Mouse (Mus musculus) spleen, adult 2 months (tissue): Measurements from ENCODE around the gene Sept11.

Experiments
- CTCF ChIP-seq: fragments of 200-500 bp; IDR thresholded peaks from 2 replicates; pipeline ENCODE4 v1.5.1; 2011; ENCODE audit warnings: mild to moderate bottlenecking, inconsistent platforms; ENCODE audit not compliant: insufficient read depth, insufficient read length, insufficient replicate concordance; ENCODE audit errors: extremely low read depth
- POLR2A ChIP-seq: fragments of 200-500 bp; IDR thresholded peaks from 2 replicates; pipeline ENCODE4 v1.6.1; 2011; ENCODE audit warnings: low read depth, low read length, inconsistent platforms

DNA sequence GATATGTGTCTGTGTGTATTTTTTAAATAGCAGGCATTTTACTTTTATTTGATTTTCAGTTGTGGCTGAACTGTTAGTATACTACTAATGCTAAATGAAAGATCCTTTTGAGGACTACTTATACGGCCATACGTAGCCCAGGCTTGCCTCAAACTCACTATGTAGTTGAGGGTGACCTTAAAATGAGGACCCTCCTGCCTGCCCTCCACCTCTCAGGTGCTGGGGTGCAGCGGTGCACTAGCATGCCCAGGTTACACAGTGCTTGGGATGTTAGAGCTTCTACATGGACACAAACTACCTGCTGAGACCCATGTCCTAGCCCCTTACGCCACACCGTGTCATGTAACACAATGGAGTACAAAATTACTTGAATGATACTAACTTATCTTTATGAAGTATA is 97.2 kb downstream of the Sept11 start:
- TF ChIP-seq CTCF: no peak
- no peak for TF ChIP-seq POLR2A
